Mouse (Mus musculus) spleen, postnatal 4 days (tissue): Measurements from ENCODE around the gene Bpifb9a.
"Not testable (repeated sequence)": the region's sequence is repeated elsewhere in the genome, so short reads cannot be mapped to it uniquely, and the experiment has no call there.

Experiments used
- DNase-seq, 2 experiments: peaks; one replicate each; pipeline ENCODE4 v3.0.0; 2022; ENCODE audit warnings: low spot score in 2 of 2

Bpifb9a gene

DNA sequence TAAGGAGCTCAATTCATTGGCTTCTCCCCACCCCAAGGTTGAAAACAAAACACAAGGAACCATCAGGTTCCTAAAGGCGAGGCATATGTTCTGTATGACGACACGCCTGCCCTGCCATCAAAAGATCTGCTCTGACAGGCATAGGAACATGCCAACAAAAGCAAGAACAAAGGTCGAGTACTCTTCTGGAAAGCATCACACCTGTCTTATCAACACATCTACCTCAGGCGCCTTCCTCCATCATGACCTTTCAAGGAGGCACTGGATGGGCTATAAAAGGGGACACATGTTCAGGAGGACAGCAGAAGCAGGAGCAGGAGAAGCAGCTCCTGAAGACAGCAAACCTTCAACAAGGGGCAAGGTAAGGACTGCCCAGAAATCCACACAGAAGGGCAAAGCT lies at the start of gene Bpifb9a:
Gene Bpifb9a (plus strand): TSS at position 301 of the 400 bp plus-strand sequence.
- DNase-seq, result not testable (repeated sequence)

- no peak for DNase-seq
Measured at GRCm38 (mm10) chr2:154209112-154209511, 48.5 kb upstream of the Bpifb9a start.

DNA sequence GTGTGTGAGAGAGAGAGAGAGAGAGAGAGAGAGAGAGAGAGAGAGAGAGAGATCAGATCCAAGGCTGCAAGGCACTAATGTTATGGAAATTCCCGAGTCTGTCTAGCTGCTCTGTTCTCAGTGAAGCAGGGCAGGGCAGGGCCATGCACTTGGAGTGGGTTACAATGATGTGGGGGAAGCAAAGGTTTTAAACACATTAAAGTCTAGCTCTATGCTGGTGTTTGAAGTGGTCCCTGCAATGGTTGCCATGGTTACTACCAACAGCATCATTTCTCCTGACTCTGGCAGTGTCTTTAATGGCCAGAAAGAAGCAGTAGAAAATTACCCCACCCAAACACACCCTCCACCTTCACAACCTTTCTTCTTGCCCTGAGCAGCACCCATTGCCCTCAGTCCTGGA lies 46.5 kb upstream of the Bpifb9a start:
- no peak for DNase-seq

DNA sequence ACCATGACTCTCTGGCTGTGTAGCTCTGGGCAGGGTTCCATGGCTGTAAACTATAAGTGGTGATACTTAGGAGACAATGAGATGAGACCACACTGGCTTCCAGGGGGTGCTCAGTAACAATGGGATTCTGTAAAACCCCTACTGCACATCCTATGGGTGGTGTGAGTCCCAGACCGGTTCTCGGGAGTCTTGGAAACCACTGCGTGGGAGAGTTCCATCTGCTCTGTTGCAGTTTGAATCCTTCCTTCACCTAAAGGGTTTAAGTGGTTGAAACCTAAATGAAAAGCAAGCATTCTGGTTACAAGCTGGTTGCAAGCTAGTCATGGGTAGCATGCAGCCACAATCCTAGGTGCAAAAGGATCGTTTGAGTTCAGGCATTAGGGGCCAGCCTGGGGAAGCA lies 45.8 kb upstream of the Bpifb9a start:
- no peak for DNase-seq

GRCm38 (mm10) chr2:154215191-154215590 lies 42.5 kb upstream of the Bpifb9a start:
- DNase-seq, result peak; percentile 52 to 86

DNA sequence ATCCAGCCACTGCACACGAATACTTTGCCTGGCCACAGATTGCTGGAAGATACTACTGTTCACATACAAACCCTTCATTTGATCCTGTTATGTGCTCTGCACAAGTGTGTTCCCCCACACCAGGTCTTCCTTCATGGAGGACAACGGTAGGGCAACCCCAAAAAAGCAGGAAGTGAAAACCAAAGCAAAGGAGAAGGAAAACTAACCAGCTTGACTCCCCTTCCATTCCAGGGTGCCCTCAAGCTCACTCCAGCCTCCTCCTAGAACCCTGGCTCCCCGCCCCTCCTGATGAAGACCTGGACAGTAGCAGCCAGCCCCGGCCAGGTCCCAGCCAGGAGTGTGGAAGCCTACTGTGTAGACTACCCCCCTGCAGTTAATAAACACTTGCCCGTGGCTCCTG lies 37.7 kb upstream of the Bpifb9a start:
- no peak for DNase-seq

DNA sequence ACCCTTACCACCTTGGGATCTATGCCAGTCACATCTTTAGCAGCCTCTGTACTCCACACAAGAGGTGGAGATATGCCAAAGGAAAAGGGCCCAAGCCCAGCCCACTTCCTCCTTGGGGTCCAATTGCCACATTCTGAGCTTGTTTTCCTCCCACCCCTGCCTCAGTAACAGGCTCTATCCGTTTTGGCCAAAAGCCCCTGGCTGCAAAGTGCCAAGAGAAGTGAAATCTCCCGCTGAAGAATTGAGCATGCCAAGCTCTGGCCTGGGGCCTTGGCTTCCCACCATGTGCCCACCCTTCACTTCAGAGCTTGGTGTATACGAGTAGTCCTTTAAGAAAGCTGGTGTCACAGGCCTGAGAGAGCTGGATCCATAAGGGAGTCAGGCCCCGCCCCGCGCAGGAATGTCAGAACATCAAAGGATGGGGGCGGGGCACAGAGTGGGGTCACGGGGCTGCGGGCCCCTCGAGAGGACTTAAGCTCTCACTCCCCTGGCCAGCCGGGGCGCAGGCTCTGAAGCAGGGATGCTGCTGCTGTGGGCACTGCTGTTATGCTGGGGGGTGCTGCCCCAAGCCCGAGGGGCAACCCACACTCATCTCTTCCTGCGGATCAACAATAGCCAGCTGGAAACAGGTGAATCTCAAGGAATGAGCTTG lies 34.3 kb upstream of the Bpifb9a start, which contains the start of gene Bpifb5:
Gene Bpifb5 (plus strand): TSS at position 478 of the 652 bp plus-strand sequence.
- DNase-seq, result no peak

DNA sequence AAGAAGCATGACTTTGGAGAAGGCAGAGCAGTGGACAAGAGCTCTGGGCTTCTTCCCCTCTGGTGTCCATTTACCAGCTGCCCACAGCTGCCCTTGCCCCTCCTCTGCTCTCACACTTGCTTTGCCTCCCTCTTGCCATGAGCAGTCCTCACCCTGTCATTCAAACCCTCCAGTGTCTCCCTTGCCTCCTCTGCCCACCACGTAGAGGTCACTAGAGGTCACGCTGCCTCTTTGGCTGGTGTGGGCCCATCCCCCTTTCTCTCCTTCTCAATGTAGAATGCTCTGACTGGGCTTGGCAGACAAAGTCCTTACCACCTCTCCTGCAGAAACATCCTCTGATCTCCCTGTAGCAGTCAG lies 33.8 kb upstream of the Bpifb9a start:
- DNase-seq, result no peak

- no peak for DNase-seq
Measured at GRCm38 (mm10) chr2:154226991-154227390, 30.7 kb upstream of the Bpifb9a start.

GRCm38 (mm10) chr2:154227830-154228229 lies 29.8 kb upstream of the Bpifb9a start:
- DNase-seq, result no peak

DNA sequence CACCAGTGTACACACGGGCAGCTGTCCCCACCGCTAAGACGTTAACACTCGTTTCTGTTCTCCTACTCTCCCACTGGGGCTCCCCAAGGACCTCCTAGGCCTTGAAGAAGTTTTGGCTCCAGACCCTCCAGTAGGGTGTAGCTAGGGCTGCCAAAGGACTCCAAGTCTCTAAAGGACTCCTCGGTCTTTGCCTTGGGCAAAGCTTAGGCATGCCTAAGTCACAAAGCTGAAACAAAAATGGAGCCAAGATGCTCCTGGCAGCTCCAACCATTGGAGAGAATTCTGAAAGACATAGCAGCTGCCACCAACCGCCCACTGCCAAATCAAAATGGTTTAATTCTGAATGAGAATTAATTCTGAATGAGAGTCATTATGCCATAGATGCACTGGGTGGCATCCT lies 24.2 kb upstream of the Bpifb9a start:
- DNase-seq, result no peak

- DNase-seq, result no peak
Measured at GRCm38 (mm10) chr2:154240771-154241170, 16.9 kb upstream of the Bpifb9a start.

DNA sequence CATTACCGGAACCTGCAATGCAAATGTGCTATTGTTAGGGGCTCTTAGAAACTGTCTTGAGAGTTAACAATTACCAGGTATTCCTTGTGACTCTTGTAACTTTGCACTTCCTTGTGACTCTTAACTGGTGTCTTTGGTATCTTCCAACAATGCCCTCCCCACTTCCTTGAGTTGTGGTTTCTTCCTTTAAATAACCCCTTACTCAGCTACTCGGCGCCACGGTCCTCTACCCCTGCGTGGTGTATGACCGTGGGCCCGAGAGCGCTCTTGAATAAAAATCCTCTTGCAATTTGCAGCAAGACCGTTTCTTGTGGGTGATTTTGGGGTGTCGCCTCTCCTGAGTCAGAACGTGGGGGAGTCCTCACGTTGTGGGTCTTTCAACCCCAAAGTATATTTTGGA lies 14.9 kb upstream of the Bpifb9a start:
- DNase-seq, result not testable (repeated sequence)

DNA sequence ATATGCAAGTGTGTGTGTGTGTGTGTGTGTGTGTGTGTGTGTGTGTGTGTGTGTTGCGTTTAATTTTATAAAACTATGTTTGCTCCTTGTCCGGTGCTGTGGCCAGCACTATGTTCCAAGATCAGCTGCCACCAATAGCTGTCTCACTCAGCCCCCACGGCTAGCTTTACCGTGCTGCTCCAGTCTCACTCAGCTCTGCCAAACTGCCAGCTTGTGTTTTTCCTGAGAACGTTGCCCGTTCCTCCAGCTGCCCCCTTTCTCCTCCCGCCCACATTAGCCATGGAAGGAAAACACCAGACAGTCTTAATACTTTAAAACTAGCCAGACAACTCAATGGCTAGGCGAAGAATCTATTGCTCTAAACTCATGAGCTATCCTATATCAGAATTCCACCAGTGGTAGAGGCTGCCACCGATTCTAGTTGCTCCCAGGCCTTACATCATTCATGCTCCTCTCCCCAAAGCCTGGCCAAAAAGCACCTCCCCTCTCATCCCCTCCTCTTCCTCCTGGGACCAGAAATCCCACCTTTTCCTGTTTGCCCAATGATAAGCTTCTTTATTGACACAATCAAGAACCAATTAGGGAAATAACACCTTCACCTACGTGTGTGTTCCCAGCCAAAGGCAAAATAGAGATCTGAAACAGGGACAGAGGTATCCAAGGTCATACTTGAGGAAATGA lies 14.2 kb upstream of the Bpifb9a start:
- DNase-seq, result no peak

DNA sequence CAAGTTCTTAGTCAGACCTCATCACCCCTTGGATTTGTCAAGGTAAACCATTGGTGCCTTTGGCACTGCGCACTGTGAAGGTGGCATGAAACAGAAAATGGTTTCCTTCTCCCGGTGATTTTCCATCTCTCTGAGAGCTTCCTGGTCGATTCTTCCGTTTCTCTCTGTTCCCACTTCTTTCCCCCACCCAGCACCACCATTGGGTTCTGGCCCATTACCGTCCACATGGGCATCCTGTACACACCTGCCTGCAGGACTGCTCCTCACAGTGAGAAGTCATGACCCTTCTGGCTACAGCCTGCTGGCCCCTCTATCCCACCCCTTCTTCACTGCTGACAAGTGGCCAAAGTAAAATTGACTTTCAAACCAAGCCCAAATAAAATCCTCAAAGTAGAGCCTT lies 12.3 kb upstream of the Bpifb9a start:
- no peak for DNase-seq

DNA sequence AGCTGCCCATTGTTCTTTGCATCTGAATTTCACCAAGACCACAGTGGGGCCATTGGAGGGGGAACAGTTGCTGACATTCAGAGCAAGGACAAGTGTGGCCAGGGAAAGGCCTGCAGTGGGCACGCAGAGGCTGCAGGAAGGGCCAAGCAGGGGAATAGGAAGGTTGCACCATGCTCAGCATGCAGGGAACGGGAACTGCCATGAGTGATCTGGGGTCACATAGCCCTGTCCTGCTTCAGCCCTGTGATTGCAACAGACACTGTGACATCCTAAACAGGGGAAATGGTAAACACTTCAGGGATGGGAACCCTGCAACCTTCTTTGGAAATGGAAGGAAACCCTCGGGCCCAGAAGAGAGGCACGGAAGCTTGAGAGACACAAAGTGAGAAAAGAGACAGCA lies 2.4 kb upstream of the Bpifb9a start:
- DNase-seq, result not testable (repeated sequence)

DNA sequence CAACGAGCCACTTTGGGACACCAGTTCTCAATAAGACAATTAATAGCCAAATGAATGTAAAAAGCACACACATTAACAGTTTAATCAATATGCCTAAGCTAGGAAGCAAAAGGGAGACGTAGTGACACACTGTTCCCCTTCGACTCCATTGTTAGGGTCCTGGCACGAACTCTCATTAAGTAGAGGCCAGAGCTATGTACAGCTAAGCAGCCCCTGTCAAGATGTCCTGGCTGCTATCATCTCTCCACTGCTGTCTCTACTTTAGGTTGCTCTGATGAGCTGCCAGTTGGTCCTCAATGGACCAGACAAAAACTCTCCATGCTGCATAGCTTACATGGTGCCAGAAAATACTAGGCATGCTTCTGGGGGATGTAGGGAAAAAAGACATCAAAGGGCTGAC lies 1.9 kb upstream of the Bpifb9a start:
- DNase-seq, result no peak

DNA sequence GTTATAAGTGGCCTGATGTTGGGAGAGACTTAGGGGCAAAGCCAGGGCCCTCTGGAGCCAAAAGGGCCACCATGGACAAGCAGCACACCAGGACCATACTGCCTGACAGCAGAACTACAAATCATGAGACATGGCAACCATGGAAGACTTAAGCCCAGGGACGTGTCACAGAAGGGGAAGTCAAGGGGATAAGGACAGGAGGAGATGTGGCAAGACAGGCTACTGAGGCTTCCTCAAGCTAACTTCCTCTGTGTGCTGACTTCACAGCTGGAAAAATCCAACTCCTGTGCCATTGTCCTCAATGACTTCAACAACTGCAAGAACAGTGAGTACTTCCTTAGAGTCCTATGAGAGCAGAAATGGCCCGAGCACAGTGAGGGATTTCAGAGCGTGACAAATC lies 6.7 kb downstream of the Bpifb9a start:
- DNase-seq, result not testable (repeated sequence)

DNA sequence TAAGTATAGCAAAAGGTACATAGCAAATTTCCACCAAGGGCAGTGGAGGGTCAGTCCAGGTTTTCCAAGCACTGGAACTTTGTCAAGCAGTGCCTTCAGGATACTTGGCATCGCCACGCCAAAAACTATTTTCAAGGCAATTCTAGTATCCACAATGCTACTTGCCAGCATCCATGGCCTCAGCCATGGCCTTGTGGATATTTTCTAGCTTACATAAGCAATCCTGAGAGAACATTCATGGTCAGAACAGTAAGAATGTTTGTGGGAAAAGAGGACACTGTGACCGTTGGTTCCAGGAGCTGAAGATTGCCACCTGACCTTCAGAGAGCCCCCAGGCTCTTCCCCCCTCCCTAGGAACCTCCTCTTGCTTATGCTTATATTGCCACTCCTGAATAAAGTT lies 34.2 kb downstream of the Bpifb9a start:
- not testable (repeated sequence) for DNase-seq

- DNase-seq, result no peak
Measured at GRCm38 (mm10) chr2:154292833-154293232, 35.2 kb downstream of the Bpifb9a start.

DNA sequence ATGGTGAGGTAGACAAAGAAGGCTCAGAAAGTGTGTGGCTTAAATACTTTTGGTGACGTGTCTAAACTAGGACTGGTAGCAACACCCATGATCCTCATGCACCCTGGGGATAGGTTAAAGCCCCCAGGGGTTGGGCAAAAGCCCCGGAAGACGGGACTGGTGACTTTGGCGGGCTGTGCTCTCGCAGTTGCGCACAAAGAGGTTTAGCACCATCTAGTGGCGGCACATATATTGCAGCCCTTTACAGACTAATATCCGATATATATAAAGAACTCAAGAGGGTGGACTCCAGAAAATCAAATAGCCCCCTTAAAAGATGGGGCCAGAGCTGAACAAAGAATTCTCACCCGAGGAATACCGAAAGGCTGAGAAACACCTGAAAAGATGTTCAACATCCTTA lies 37.1 kb downstream of the Bpifb9a start:
- peak; percentile 28 to 74 for DNase-seq

DNA sequence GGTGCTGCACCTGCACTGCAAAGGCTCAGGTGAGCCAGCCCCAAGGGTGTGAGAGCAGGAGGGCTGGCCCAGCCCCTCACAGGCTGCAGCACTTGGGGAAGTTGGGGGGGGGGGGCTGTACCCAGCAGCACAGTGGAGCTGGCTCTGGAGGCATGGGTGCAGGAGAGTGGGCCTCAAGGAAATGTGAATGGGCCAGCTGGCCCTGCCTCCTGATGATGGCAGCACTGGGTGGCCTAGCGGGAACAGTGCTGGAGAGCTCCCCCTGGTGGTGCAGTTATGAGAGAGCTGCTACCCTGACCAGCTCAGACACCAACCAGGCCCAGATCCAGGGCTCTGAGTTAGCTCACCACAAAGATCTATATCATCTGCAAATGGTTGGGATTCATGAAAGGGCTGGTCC lies 42.8 kb downstream of the Bpifb9a start:
- peak; percentile 74 to 92 for DNase-seq

DNA sequence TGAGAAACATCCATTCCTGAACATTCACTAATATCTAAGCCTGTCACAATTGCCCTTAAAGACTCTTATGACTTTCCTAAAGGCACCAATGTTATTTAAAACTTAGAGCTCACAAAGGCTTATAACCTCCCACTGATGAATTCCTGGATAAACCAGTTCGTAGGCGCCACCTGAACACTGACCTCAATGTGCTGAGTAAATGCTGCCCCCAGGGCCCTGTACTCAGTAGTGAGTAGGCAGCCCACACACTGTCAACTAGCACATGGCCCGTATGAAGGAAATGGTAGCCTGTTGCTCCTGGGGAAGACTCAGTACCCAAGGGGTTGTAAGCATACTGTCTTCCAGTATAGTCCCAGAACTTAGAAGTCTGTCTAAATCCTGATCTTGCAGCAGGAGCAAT lies 44.1 kb downstream of the Bpifb9a start:
- DNase-seq, result no peak

DNA sequence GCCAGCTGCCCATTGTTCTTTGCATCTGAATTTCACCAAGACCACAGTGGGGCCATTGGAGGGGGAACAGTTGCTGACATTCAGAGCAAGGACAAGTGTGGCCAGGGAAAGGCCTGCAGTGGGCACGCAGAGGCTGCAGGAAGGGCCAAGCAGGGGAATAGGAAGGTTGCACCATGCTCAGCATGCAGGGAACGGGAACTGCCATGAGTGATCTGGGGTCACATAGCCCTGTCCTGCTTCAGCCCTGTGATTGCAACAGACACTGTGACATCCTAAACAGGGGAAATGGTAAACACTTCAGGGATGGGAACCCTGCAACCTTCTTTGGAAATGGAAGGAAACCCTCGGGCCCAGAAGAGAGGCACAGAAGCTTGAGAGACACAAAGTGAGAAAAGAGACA lies 47.0 kb downstream of the Bpifb9a start:
- DNase-seq, result not testable (repeated sequence)
